Mouse (Mus musculus) olfactory bulb, adult 2 months (tissue): Measurements from ENCODE around the gene Slc12a7.

Experiments
- CTCF ChIP-seq: fragments of 200-500 bp; IDR thresholded peaks from 2 replicates; pipeline ENCODE4 v1.5.1; 2012; ENCODE audit warnings: low read depth, mild to moderate bottlenecking, low read length, moderate library complexity; ENCODE audit not compliant: insufficient read depth
- POLR2A ChIP-seq: fragments of 200-500 bp; IDR thresholded peaks from 2 replicates; pipeline ENCODE4 v1.6.1; 2012; ENCODE audit warnings: mild to moderate bottlenecking, low read depth, low read length, moderate library complexity; ENCODE audit not compliant: insufficient read depth

DNA sequence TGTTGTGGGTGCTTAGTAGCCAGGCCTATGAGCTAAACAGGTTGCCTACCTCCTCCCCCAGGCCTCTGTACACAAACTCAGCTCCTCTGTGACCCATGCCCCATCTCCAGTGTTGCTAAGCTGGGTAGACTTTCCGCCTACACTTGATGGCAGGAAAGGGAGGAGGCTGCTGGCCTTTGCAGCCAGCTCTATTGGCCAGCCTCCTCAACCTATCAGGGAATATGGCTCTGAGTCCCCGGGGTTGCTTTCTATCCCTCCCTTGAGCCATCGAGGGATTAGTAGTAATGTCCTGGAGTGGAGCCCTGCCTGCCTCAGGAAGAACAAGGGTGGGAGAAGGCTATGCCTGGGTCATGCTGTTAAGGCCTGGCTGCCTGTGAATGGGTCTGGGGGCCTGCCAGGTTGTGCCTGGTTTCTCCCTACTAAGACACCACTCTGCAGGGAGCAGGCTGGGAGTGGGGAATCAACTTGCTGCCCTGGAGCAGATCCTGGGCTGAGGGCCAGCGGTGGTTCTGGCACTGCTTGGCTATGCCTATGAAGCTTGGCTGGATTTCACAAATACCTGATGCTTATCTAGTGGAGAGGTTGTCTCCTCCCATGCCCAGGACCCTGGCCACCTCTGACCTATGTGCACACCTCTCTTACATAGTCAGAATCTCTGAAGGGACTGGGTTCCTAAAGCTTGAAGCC is 40.8 kb downstream of the Slc12a7 start:
- TF ChIP-seq CTCF, result no peak
- TF ChIP-seq POLR2A, result no peak
